Mouse (Mus musculus) MEL (cell line): ENCODE results near the gene Sytl3.

Source experiments
- CHD2 ChIP-seq: IDR thresholded peaks from 2 replicates; pipeline ENCODE4 v1.6.1; 2011; ENCODE audit warnings: low read length, improper control_type of control experiment
- CTCF ChIP-seq, 3 experiments: IDR thresholded peaks in 2 of 3; conservative IDR thresholded peaks in 1 of 3; 2 replicates each; pipeline ENCODE4 v1.5.1; 2011 to 2012; ENCODE audit warnings: low read length in 3 of 3, low read depth in 2 of 3, mild to moderate bottlenecking in 2 of 3, improper control_type of control experiment in 1 of 3, inconsistent platforms in 1 of 3, mixed read lengths in 1 of 3, moderate library complexity in 1 of 3; ENCODE audit not compliant: control insufficient read depth in 1 of 3, insufficient read depth in 1 of 3, poor library complexity in 1 of 3, severe bottlenecking in 1 of 3
- EP300 ChIP-seq, 2 experiments: IDR thresholded peaks; 2 replicates each; pipeline ENCODE4 v1.6.1; 2011; ENCODE audit warnings: improper control_type of control experiment in 2 of 2, low read length in 2 of 2, low read depth in 1 of 2, mild to moderate bottlenecking in 1 of 2
- KAT2A ChIP-seq: conservative IDR thresholded peaks from 2 replicates; pipeline ENCODE4 v1.6.1; 2012; ENCODE audit warnings: low read depth, low read length, improper control_type of control experiment, inconsistent platforms
- MXI1 ChIP-seq: IDR thresholded peaks from 2 replicates; pipeline ENCODE4 v1.6.1; 2011; ENCODE audit warnings: mild to moderate bottlenecking, low read depth, low read length, improper control_type of control experiment
- POLR2A ChIP-seq, 2 experiments: IDR thresholded peaks; 2 replicates each; pipeline ENCODE4 v1.6.1; 2011 to 2012; ENCODE audit warnings: low read length in 2 of 2, mild to moderate bottlenecking in 2 of 2, control low read depth in 1 of 2, improper control_type of control experiment in 1 of 2, low read depth in 1 of 2, moderate library complexity in 1 of 2; ENCODE audit not compliant: control insufficient read depth in 1 of 2, insufficient read depth in 1 of 2, poor library complexity in 1 of 2
- USF1 ChIP-seq: IDR thresholded peaks from 2 replicates; pipeline ENCODE4 v1.6.1; 2014; ENCODE audit warnings: low read depth, mild to moderate bottlenecking, inconsistent platforms, low read length, improper control_type of control experiment, moderate library complexity
- ZC3H11A ChIP-seq: IDR thresholded peaks from 2 replicates; pipeline ENCODE4 v1.6.1; 2012; ENCODE audit warnings: low read depth, mild to moderate bottlenecking, inconsistent platforms, low read length, improper control_type of control experiment

DNA sequence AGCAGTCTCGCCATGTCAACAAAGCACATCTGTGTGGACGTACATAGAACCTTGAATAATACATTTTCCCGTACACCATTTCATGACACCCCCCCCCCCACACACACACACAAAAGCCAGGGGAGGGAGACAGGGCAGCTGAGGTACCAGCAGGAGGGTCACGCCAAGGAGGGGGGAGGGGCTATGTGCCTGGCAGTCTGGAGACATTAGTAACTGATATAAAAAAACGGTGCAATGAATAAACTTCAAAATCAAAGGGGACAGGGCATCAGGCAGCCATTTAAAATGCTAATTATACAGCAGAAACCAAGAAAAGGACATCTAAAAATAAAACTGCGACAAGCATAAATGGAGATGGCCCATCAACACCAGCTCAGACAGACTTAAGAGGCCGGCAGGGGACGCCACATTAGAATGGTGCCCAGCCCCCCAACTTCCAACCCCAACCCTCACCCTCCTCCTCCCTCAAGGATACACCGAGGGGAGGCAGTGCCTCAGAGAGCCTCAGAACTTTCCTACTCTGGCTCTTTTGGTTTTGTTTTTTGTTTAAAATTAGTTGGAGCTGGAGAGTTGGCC is 100.9 kb downstream of the Sytl3 start:
- no peak for TF ChIP-seq CHD2
- no peak for TF ChIP-seq EP300 (IDR thresholded peaks at IDR 0.05; ENCODE audit: low read depth in 1 of 2, low read length in 2 of 2)
- no peak for TF ChIP-seq CTCF (IDR thresholded peaks at IDR 0.05 in 2 of 3, conservative IDR thresholded peaks at IDR 0.05 in 1 of 3; ENCODE audit: control insufficient read depth in 1 of 3, insufficient read depth in 1 of 3, low read depth in 2 of 3, low read length in 3 of 3, poor library complexity in 1 of 3, severe bottlenecking in 1 of 3)
- no peak for TF ChIP-seq POLR2A (IDR thresholded peaks at IDR 0.05; ENCODE audit: control insufficient read depth in 1 of 2, insufficient read depth in 1 of 2, low read depth in 1 of 2, low read length in 2 of 2, poor library complexity in 1 of 2)
- TF ChIP-seq KAT2A, result no peak
- no peak for TF ChIP-seq MXI1
- TF ChIP-seq ZC3H11A, result no peak
- TF ChIP-seq USF1, result no peak
